Mouse (Mus musculus) right cerebral cortex, adult 2 months (tissue): Measurements from ENCODE around the gene Mycn.

ENCODE experiments used
- DNase-seq, 2 experiments: peaks; one replicate each; pipeline ENCODE4 v3.0.0; 2021 to 2022; ENCODE audit warnings: low spot score in 2 of 2

The Mycn gene

GRCm38 (mm10) chr12:12924446-12924845 is 17.3 kb downstream of the Mycn start:
- no peak for DNase-seq

- DNase-seq: no peak
These were observed 21.3 kb downstream of the Mycn start for GRCm38 (mm10) chr12:12920166-12921157.

- no peak for DNase-seq
These were observed 25.4 kb downstream of the Mycn start for GRCm38 (mm10) chr12:12916298-12916697.

- no peak for DNase-seq
These were observed 31.2 kb downstream of the Mycn start for GRCm38 (mm10) chr12:12910356-12910979.

GRCm38 (mm10) chr12:12909631-12910277 is 32.0 kb downstream of the Mycn start:
- no peak for DNase-seq

GRCm38 (mm10) chr12:12906771-12907170 is 34.9 kb downstream of the Mycn start:
- peak in 1 of 2 experiments; percentile 6 for DNase-seq

GRCm38 (mm10) chr12:12906321-12906720 is 35.4 kb downstream of the Mycn start:
- DNase-seq: peak in 1 of 2 experiments; percentile 3

GRCm38 (mm10) chr12:12905117-12905516 is 36.6 kb downstream of the Mycn start:
- DNase-seq: no peak

GRCm38 (mm10) chr12:12904512-12904953 is 37.2 kb downstream of the Mycn start:
- peak; percentile 67 to 80 for DNase-seq

GRCm38 (mm10) chr12:12904086-12904485 is 37.6 kb downstream of the Mycn start:
- DNase-seq: no peak

- DNase-seq: no peak
These were observed 39.3 kb downstream of the Mycn start for GRCm38 (mm10) chr12:12902403-12902802.

GRCm38 (mm10) chr12:12898356-12899126 is 43.2 kb downstream of the Mycn start:
- DNase-seq: no peak

GRCm38 (mm10) chr12:12893986-12894385 is 47.7 kb downstream of the Mycn start:
- no peak for DNase-seq

GRCm38 (mm10) chr12:12886191-12886889 is 55.4 kb downstream of the Mycn start:
- DNase-seq: no peak
